Mouse (Mus musculus): Measurements from ENCODE around the gene Zranb1.

DNA sequence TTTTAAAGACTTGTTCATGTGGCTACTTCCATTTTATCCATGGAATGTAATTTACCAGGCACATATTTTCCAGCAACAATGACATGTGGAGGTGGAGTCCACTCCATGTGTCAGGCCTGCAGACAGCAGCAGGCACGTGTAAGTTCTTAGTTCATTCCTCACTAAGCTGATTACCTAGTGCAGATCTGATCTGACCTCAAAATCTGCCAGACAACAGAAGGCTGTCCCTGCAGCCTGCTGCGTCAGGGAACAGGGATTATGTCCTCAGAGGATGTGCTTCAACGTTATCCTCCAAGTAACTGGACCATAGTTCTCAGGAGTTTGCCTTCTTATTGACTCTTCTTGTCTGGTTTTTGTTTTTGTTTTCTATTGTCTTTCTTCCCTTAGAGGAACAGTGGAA is 9.0 kb upstream of the Zranb1 start:
- no peak for TF ChIP-seq CTCF (conservative IDR thresholded peaks at IDR 0.05 in 1 of 2, IDR thresholded peaks at IDR 0.05 in 1 of 2; ENCODE audit: low read depth in 2 of 2, low read length in 2 of 2)
- TF ChIP-seq BHLHE40 (IDR thresholded peaks at IDR 0.05; ENCODE audit: low read depth, low read length) = no peak
- no peak for TF ChIP-seq POLR2A (IDR thresholded peaks at IDR 0.05; ENCODE audit: low read depth, low read length)
- no peak for TF ChIP-seq MAX (IDR thresholded peaks at IDR 0.05; ENCODE audit: low read length)
- TF ChIP-seq ZNF384 (IDR thresholded peaks at IDR 0.05; ENCODE audit: low read depth, low read length) = no peak
